Mouse (Mus musculus): ENCODE results near the gene Cnot1.

DNA sequence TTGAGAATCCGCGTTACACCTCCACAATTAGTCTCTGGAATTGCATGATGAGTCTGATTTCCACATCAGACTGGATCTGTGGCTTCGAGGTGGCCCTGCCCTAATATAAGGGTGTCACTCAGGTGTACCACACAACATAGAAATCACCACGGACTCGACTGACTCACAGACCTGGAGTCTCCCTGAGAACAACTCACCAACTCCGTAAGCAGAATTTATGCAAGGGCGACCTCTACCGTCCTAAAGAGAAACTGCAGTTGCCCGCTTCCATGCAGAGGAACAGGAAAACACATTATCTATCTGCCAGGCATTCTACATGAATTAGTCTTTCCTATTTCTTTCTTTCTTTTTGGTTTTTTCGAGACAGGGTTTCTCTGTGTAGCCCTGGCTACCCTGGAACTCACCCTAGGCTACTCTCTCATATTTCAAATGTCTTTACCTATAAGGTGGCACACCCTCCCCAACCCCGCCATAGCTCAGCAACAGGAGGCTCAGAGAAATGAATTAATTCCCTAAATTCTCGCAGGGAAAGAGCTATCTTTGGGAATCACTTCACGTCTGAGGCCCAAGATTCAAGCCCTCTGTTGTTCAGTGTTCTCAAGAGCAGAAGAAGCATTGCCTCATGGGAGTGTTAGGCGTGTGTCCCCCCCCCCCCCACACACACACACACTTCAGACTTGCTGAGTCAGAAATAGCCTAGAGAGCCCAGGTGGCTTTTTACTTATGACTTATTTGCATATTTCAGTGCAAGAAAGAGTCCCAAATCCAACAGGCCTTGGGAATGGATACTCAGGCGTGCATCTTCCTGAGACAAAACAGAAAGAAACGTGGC lies 25.6 kb upstream of the Cnot1 start:
- 0 out of 2 replicates have a peak, but pooled peaks have one; percentile 14 for TF ChIP-seq GATA1 (IDR thresholded peaks at IDR 0.05; ENCODE audit: low read length)
- TF ChIP-seq TAL1 (IDR thresholded peaks at IDR 0.05; ENCODE audit: low read length) = no peak

Data from erythroblast, embryonic 14.5 days (primary cell).